Mouse (Mus musculus): ENCODE measurements around the gene Cyfip2.

Cyfip2 gene

GRCm38 (mm10) chr11:46308271-46308974 is 4.2 kb downstream of the Cyfip2 start:
- no peak for DNase-seq (ENCODE audit: low spot score)

GRCm38 (mm10) chr11:46307768-46308167 is 4.9 kb downstream of the Cyfip2 start:
- no peak for DNase-seq (ENCODE audit: low spot score)

DNA sequence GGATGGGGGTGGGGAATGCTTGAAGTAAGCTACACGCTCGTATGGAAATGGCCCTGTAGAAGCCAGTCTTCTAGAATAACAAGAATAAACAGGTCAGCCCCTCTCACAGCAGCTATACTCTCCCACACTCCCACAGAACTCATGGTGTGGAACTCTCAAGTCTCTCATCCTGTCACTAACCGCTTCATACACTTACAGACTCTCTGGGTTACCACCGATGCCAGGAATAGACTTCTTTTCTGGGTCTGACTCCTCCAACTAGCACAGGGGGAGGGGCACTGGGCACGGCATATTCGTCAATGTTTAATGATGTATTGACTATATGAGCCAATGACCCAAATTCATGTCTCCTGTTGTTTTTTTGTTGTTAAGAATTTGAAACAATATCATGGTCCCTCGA is 5.9 kb downstream of the Cyfip2 start:
- DNase-seq (ENCODE audit: low spot score): no peak

DNA sequence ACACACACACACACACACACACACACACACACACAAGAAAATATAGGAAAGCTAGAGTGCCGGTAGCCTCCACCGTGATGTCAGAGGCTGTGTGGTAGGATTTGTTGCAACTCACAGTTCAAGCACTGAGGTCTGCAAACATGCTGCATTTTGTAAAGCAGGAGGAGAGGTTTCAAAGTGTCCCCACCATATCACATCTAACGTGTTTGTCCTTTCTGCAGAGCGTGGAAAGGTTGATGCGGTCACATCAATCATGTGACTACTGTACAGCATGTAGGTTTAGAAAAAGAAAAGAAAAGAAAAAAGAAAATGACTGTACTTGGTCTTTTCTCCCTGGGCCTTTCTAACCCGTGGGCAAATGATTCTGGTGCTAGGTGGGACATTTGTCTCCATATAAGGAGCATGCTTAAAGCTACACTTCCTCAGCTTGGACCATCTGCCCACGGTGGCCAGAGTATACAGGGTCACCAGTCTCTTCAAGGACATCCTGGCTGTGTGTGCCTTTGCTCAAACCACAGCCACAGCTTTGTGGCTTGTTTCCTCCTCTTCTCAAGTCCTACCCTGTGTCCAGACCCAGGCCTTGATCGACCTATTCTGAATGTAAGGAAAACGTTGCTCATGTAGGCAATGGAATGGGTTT is 6.7 kb downstream of the Cyfip2 start:
- DNase-seq (ENCODE audit: low spot score): no peak

DNA sequence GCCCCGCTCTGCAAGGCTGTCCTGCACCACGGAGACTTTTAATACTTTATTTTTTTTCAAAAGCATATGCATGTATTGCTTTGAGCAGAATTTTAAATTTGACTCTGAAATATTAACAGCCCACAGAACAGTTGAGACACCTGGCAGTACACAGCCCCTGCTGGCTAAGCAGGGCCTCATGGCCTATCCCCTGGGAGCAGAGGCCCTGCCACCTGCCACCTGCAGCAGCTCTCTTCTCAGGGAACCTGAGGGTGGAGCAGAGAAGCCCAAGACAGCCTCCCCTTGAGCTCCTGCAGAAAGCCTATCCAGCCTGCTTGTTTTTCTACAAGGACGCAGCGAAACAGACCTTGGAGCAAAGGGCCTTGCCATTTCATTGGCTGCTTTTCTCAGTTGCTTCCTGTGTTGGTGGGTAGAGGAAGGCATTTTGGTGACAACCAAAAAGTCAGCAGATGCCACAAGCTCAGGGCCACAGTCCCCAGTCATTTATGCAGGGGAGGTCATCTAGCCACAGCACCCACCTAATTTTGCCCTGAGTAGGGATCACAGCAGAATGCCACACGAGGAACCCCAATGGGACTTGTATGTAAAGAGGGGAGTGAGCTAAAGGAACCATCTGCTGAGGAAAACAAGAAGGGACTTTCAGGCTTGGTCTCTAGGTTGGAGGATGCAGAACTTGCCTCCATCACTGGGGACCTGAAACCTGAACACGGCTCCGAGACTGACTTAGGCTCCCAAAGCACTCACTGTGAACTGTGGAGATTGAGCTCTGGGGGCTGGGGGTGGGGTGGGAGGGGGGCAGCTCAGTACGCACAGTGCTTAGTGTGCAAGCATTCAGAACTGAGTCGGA is 7.6 kb downstream of the Cyfip2 start:
- no peak for DNase-seq (ENCODE audit: low spot score)

DNA sequence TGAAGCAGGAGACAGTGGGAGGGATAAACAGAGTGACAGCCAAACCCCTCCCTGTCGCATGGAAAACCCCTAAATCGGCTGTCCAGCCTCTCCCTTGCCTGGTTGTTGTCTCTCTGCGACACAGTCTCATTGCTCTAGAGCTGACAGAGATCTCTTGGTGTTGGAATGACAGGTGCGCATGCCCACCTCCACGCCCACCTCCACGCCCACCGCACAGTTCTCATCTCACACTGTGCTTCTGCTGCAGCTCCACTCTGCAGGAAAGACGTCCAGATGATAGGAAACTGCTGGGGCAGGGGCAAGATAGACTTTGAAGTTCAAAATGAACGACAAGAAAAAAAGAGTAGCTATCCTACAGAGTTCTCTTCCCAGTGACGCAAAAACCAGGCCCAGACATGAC is 8.6 kb downstream of the Cyfip2 start:
- no peak for DNase-seq (ENCODE audit: low spot score)

DNA sequence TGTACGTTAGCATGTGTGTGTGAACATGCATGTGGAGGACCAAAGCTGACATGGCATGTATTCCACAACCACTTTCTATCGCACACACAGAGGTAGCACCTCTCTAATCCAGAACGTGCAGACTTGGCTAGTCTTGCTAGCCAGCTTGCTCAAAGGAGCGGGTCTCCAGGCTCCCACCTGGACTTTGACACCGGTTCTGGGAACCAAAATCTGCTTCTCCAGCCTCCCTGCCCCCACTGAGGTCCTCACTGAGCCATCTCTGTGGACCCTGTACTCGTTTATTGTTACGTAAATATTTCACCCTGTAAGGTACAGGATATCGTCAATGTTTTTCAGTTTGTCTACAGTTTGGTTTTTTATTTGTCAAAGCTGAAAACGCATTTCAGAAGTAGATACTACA is 10.2 kb downstream of the Cyfip2 start:
- no peak for DNase-seq (ENCODE audit: low spot score)

GRCm38 (mm10) chr11:46301579-46302248 is 10.9 kb downstream of the Cyfip2 start:
- no peak for DNase-seq (ENCODE audit: low spot score)

DNA sequence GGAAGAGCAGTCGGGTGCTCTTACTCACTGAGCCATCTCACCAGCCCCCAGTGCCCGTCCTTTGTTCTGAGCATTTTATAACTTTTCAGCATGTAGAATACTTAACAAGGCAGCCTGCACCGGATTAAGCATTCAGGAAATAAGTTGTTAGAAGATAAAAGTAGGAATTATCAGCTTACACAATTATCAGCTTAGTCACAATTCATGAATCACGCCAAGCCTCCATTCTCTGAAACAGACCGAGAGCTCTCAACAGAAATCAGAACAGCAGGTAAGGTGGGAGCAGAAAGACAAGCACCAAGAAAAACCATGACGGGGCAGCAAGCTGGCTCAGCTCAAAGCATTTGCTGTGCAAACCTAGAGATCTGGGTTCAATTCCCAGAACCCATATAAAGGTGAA is 12.8 kb downstream of the Cyfip2 start:
- no peak for DNase-seq (ENCODE audit: low spot score)

- no peak for DNase-seq (ENCODE audit: low spot score)
These were observed 13.5 kb downstream of the Cyfip2 start for GRCm38 (mm10) chr11:46298889-46299785.

GRCm38 (mm10) chr11:46294390-46294789 is 18.3 kb downstream of the Cyfip2 start:
- no peak for DNase-seq (ENCODE audit: low spot score)

- no peak for DNase-seq (ENCODE audit: low spot score)
These were observed 19.2 kb downstream of the Cyfip2 start for GRCm38 (mm10) chr11:46293491-46293890.

GRCm38 (mm10) chr11:46290988-46291405 is 21.7 kb downstream of the Cyfip2 start:
- DNase-seq (ENCODE audit: low spot score): no peak

- no peak for DNase-seq (ENCODE audit: low spot score)
These were observed 23.1 kb downstream of the Cyfip2 start for GRCm38 (mm10) chr11:46289561-46289960.

DNA sequence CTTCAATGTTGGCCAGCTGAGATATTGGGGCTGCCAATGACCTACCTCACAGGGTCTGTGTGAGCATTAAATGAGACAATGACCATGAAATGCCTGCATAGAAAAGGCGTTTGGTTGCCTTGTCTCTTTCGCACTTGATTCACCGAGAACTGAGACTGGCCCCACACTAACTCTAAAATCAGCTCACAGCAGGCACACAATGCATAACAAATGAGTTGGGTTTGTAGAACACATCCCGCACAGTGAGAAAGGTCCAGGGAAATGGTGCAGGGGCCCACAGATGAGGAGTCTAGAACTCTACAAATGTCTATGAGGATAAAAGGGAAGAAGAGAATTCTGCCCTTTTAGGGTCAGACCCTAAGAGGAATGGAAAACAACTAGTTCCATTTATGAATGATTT is 23.6 kb downstream of the Cyfip2 start:
- DNase-seq (ENCODE audit: low spot score): no peak

GRCm38 (mm10) chr11:46288091-46288490 is 24.6 kb downstream of the Cyfip2 start:
- no peak for DNase-seq (ENCODE audit: low spot score)

- DNase-seq (ENCODE audit: low spot score): no peak
These were observed 25.9 kb downstream of the Cyfip2 start for GRCm38 (mm10) chr11:46286803-46287202.

DNA sequence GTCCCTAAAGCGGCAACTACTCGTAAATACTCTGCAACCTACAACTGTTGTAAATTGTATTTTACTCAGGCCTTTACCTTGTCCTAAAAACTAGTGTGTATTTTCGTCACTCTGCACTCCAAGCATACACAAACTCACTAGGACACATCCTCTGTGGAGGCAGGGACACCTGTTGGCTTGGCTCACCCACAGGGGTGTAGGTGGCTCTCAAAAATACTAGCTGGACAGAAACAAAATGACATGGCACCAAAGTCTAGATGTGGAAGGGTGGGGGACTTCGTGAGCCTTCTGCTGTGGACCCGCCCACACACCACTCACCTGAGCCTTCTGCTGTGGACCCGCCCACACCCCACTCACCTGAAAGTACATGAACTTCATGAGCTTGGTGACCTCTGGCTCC is 28.9 kb downstream of the Cyfip2 start:
- no peak for DNase-seq (ENCODE audit: low spot score)

- DNase-seq (ENCODE audit: low spot score): no peak
These were observed 30.0 kb downstream of the Cyfip2 start for GRCm38 (mm10) chr11:46282612-46283011.

DNA sequence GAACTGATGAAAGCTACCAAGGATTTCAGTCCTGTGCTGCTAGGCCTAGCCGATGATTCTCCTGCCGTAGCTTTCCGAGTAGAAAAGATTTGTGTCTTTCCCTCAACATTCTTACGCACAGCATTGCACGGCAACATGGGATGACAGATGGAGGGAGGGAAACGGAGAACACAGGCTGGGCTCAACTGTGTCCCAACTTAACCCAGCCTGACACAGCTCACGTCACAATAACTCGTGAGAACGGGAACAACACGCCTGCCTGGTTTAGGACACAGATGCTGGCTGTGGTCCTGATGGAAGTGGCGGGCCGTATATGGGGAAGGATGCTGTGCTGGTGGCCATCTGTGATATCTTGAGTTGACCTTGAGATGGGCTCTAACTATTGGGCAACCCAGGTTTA is 34.0 kb downstream of the Cyfip2 start:
- no peak for DNase-seq (ENCODE audit: low spot score)

- DNase-seq (ENCODE audit: low spot score): no peak
These were observed 34.5 kb downstream of the Cyfip2 start for GRCm38 (mm10) chr11:46278140-46278539.
